Mouse (Mus musculus): ENCODE measurements around the gene Srrm1. TPM values are rescaled to one million over a fixed set of nuclear protein-coding genes. Genes with fewer than 3 reads are reported as not detected.

Srrm1 gene
- 410 and 411 TPM in 2 replicates for polyA plus RNA-seq (2011; ENCODE audit: insufficient read depth, insufficient read length, low read depth, missing spikeins)

- peaks cover 5% of the 10 kb centered on the region; the same call in 1 of the 2 replicates for H3K36me3 ChIP-seq (ENCODE audit: control insufficient read depth, insufficient read depth, low read length, poor library complexity, severe bottlenecking)
- TF ChIP-seq EP300 (IDR thresholded peaks at IDR 0.05; ENCODE audit: insufficient read depth, low read depth, low read length) (no peak), CTCF (IDR thresholded peaks at IDR 0.05; ENCODE audit: low read depth, low read length) (no peak), POLR2A (IDR thresholded peaks at IDR 0.05; ENCODE audit: insufficient read depth, low read length) (no peak)
Measured at GRCm38 (mm10) chr4:135353066-135353793, at the start of gene Srrm1. Srrm1 (minus strand) TSS chr4:135353321.

GRCm38 (mm10) chr4:135401881-135402280 is 48.8 kb upstream of the Srrm1 start:
- Histone ChIP-seq H3K4me3 (ENCODE audit: low read depth, low read length) (no peak overlapping the region), H3K9ac (ENCODE audit: low read depth, poor library complexity, severe bottlenecking) (no peak overlapping the region), H3K4me1 (ENCODE audit: control insufficient read depth, insufficient read depth, low read length) (peaks cover 3% of the 10 kb centered on the region), H3K27ac (ENCODE audit: insufficient read depth, low read length) (no peak overlapping the region), H3K36me3 (ENCODE audit: control insufficient read depth, insufficient read depth, low read length, poor library complexity, severe bottlenecking) (no peaks in the 10 kb centered on the region), H3K27me3 (ENCODE audit: control insufficient read depth, insufficient read depth, low read length, poor library complexity, severe bottlenecking) (no peaks in the 10 kb centered on the region), H3K9me3 (replicated peaks; ENCODE audit: control insufficient read depth, insufficient read depth, low read length, poor library complexity, severe bottlenecking) (no peaks in the 10 kb centered on the region)
- TF ChIP-seq EP300 (IDR thresholded peaks at IDR 0.05; ENCODE audit: insufficient read depth, low read depth, low read length) (no peak), POLR2A (IDR thresholded peaks at IDR 0.05; ENCODE audit: insufficient read depth, low read length) (no peak), CTCF (IDR thresholded peaks at IDR 0.05; ENCODE audit: low read depth, low read length) (no peak)

More at GRCm38 (mm10) chr4:135353066-135353793, at the start of gene Srrm1:
- no peaks in the 10 kb centered on the region for H3K9me3 ChIP-seq (replicated peaks; ENCODE audit: control insufficient read depth, insufficient read depth, low read length, poor library complexity, severe bottlenecking)
- H3K4me1 ChIP-seq (ENCODE audit: control insufficient read depth, insufficient read depth, low read length), result peaks cover 1% of the 10 kb centered on the region
- H3K4me3 ChIP-seq (ENCODE audit: low read depth, low read length), result peak within 1 kb of the TSS; percentile 100
- H3K27me3 ChIP-seq (ENCODE audit: control insufficient read depth, insufficient read depth, low read length, poor library complexity, severe bottlenecking), result no peaks in the 10 kb centered on the region
- peak within 1 kb of the TSS; percentile 74 for H3K27ac ChIP-seq (ENCODE audit: insufficient read depth, low read length)
- peak within 1 kb of the TSS; percentile 99 for H3K9ac ChIP-seq (ENCODE audit: low read depth, poor library complexity, severe bottlenecking)

GRCm38 (mm10) chr4:135397991-135398390 is 44.9 kb upstream of the Srrm1 start, which contains the start of gene Ncmap:
Ncmap (minus strand) TSS chr4:135398227.
- Histone ChIP-seq H3K36me3 (ENCODE audit: control insufficient read depth, insufficient read depth, low read length, poor library complexity, severe bottlenecking) (no peaks in the 10 kb centered on the region), H3K27me3 (ENCODE audit: control insufficient read depth, insufficient read depth, low read length, poor library complexity, severe bottlenecking) (no peaks in the 10 kb centered on the region), H3K27ac (ENCODE audit: insufficient read depth, low read length) (no peak within 1 kb of the TSS), H3K4me1 (ENCODE audit: control insufficient read depth, insufficient read depth, low read length) (peaks cover 1% of the 10 kb centered on the region), H3K4me3 (ENCODE audit: low read depth, low read length) (peak within 1 kb of the TSS; percentile 57), H3K9me3 (replicated peaks; ENCODE audit: control insufficient read depth, insufficient read depth, low read length, poor library complexity, severe bottlenecking) (no peaks in the 10 kb centered on the region), H3K9ac (ENCODE audit: low read depth, poor library complexity, severe bottlenecking) (peak within 1 kb of the TSS; percentile 7)
- no peak for TF ChIP-seq POLR2A (IDR thresholded peaks at IDR 0.05; ENCODE audit: insufficient read depth, low read length)
- no peak for TF ChIP-seq EP300 (IDR thresholded peaks at IDR 0.05; ENCODE audit: insufficient read depth, low read depth, low read length)
- no peak for TF ChIP-seq CTCF (IDR thresholded peaks at IDR 0.05; ENCODE audit: low read depth, low read length)

- H3K4me3 ChIP-seq (ENCODE audit: low read depth, low read length), result peak overlapping the region; percentile 57
- peak overlapping the region; percentile 7 for H3K9ac ChIP-seq (ENCODE audit: low read depth, poor library complexity, severe bottlenecking)
- H3K36me3 ChIP-seq (ENCODE audit: control insufficient read depth, insufficient read depth, low read length, poor library complexity, severe bottlenecking), result no peaks in the 10 kb centered on the region
- H3K27me3 ChIP-seq (ENCODE audit: control insufficient read depth, insufficient read depth, low read length, poor library complexity, severe bottlenecking), result no peaks in the 10 kb centered on the region
- H3K9me3 ChIP-seq (replicated peaks; ENCODE audit: control insufficient read depth, insufficient read depth, low read length, poor library complexity, severe bottlenecking), result no peaks in the 10 kb centered on the region
- H3K27ac ChIP-seq (ENCODE audit: insufficient read depth, low read length), result no peak overlapping the region
- TF ChIP-seq EP300 (IDR thresholded peaks at IDR 0.05; ENCODE audit: insufficient read depth, low read depth, low read length), result no peak
- TF ChIP-seq CTCF (IDR thresholded peaks at IDR 0.05; ENCODE audit: low read depth, low read length), result no peak
- no peak for TF ChIP-seq POLR2A (IDR thresholded peaks at IDR 0.05; ENCODE audit: insufficient read depth, low read length)
- H3K4me1 ChIP-seq (ENCODE audit: control insufficient read depth, insufficient read depth, low read length), result peaks cover 1% of the 10 kb centered on the region
Measured at GRCm38 (mm10) chr4:135397551-135397950, 44.4 kb upstream of the Srrm1 start.

GRCm38 (mm10) chr4:135396303-135396702 is 43.2 kb upstream of the Srrm1 start:
- Histone ChIP-seq H3K4me1 (ENCODE audit: control insufficient read depth, insufficient read depth, low read length) (peaks cover 1% of the 10 kb centered on the region), H3K9me3 (replicated peaks; ENCODE audit: control insufficient read depth, insufficient read depth, low read length, poor library complexity, severe bottlenecking) (no peaks in the 10 kb centered on the region), H3K27ac (ENCODE audit: insufficient read depth, low read length) (no peak overlapping the region), H3K36me3 (ENCODE audit: control insufficient read depth, insufficient read depth, low read length, poor library complexity, severe bottlenecking) (no peaks in the 10 kb centered on the region), H3K4me3 (ENCODE audit: low read depth, low read length) (no peak overlapping the region), H3K9ac (ENCODE audit: low read depth, poor library complexity, severe bottlenecking) (no peak overlapping the region), H3K27me3 (ENCODE audit: control insufficient read depth, insufficient read depth, low read length, poor library complexity, severe bottlenecking) (no peaks in the 10 kb centered on the region)
- TF ChIP-seq POLR2A (IDR thresholded peaks at IDR 0.05; ENCODE audit: insufficient read depth, low read length), result no peak
- TF ChIP-seq EP300 (IDR thresholded peaks at IDR 0.05; ENCODE audit: insufficient read depth, low read depth, low read length), result no peak
- peak; percentile 10 for TF ChIP-seq CTCF (IDR thresholded peaks at IDR 0.05; ENCODE audit: low read depth, low read length)

GRCm38 (mm10) chr4:135395375-135395774 is 42.3 kb upstream of the Srrm1 start:
- Histone ChIP-seq H3K4me1 (ENCODE audit: control insufficient read depth, insufficient read depth, low read length) (peaks cover 1% of the 10 kb centered on the region), H3K9me3 (replicated peaks; ENCODE audit: control insufficient read depth, insufficient read depth, low read length, poor library complexity, severe bottlenecking) (no peaks in the 10 kb centered on the region), H3K9ac (ENCODE audit: low read depth, poor library complexity, severe bottlenecking) (no peak overlapping the region), H3K27ac (ENCODE audit: insufficient read depth, low read length) (no peak overlapping the region), H3K27me3 (ENCODE audit: control insufficient read depth, insufficient read depth, low read length, poor library complexity, severe bottlenecking) (no peaks in the 10 kb centered on the region), H3K4me3 (ENCODE audit: low read depth, low read length) (no peak overlapping the region), H3K36me3 (ENCODE audit: control insufficient read depth, insufficient read depth, low read length, poor library complexity, severe bottlenecking) (no peaks in the 10 kb centered on the region)
- no peak for TF ChIP-seq CTCF (IDR thresholded peaks at IDR 0.05; ENCODE audit: low read depth, low read length)
- no peak for TF ChIP-seq EP300 (IDR thresholded peaks at IDR 0.05; ENCODE audit: insufficient read depth, low read depth, low read length)
- TF ChIP-seq POLR2A (IDR thresholded peaks at IDR 0.05; ENCODE audit: insufficient read depth, low read length), result no peak
